Mouse (Mus musculus): ENCODE measurements at regions not wholly inside any gene's neighbourhood (a gene's known extent, or its start where the extent isn't known, plus 50 kb on each side); places are given as distances from the start of the nearest gene placed in this dataset.

- Histone ChIP-seq H3K36me3 (replicated peaks in 1 of 2; ENCODE audit: control insufficient read depth in 1 of 2, insufficient read depth in 1 of 2, low read length in 1 of 2) (no peaks in the 10 kb centered on the region), H3K4me3 (replicated peaks in 1 of 3; ENCODE audit: low read depth in 2 of 3, low read length in 2 of 3, poor library complexity in 1 of 3) (no peak overlapping the region), H3K4me1 (ENCODE audit: control insufficient read depth in 1 of 2, insufficient read depth in 2 of 2) (no peaks in the 10 kb centered on the region), H3K4me2 (ENCODE audit: insufficient read depth, low read depth, poor library complexity, severe bottlenecking) (no peak overlapping the region), H3K27ac (ENCODE audit: insufficient read depth, low read depth) (no peak overlapping the region), H3K9ac (ENCODE audit: insufficient read depth, low read depth) (no peak overlapping the region), H3K9me3 (replicated peaks; ENCODE audit: low read length) (peaks cover 7% of the 10 kb centered on the region), H3K27me3 (replicated peaks) (no peaks in the 10 kb centered on the region), H3K79me2 (replicated peaks; ENCODE audit: control insufficient read depth, extremely low read depth, insufficient read depth, poor library complexity, severe bottlenecking) (no peaks in the 10 kb centered on the region)
- no peak for DNase-seq (ENCODE audit: extremely low read depth)
- in situ Hi-C loops (cut with MboI; ENCODE audit: low pct_ligation_motif_present, low pct_unique_long_range_greater_than_20kb, low sequenced_read_pairs) (no loop called here), dilution Hi-C loops (cut with MboI; ENCODE audit: extremely low pct_ligation_motif_present, extremely low pct_unique_long_range_greater_than_20kb, low sequenced_read_pairs) (no loop called here)
- no peak for TF ChIP-seq POLR2AphosphoS2 (IDR thresholded peaks at IDR 0.05; ENCODE audit: low read depth, low read length)
- TF ChIP-seq E2F4 (IDR thresholded peaks at IDR 0.05; ENCODE audit: insufficient replicate concordance, low read depth, low read length) = no peak
- no peak for TF ChIP-seq MEF2A (IDR thresholded peaks at IDR 0.05; ENCODE audit: borderline replicate concordance, low read depth, low read length)
- no peak for TF ChIP-seq USF1 (IDR thresholded peaks at IDR 0.05; ENCODE audit: low read depth, low read length)
- no peak for TF ChIP-seq GABPA (IDR thresholded peaks at IDR 0.05; ENCODE audit: insufficient replicate concordance, low read depth, low read length)
- TF ChIP-seq EP300 (IDR thresholded peaks at IDR 0.05; ENCODE audit: low read length) = no peak
- no peak for TF ChIP-seq MAX (IDR thresholded peaks at IDR 0.05; ENCODE audit: low read length)
- no peak for TF ChIP-seq USF2 (conservative IDR thresholded peaks at IDR 0.05; ENCODE audit: low read depth, low read length)
- TF ChIP-seq IRF4 (IDR thresholded peaks at IDR 0.05; ENCODE audit: low read depth, low read length) = no peak
These were observed 887.4 kb downstream of the Slc4a3 start for GRCm38 (mm10) chr1:76433481-76433941.

GRCm38 (mm10) chr1:76450539-76451214 is 904.6 kb downstream of the Slc4a3 start:
- H3K4me2 ChIP-seq (ENCODE audit: insufficient read depth, low read depth, poor library complexity, severe bottlenecking) = no peak overlapping the region
- in situ Hi-C loops (cut with MboI; ENCODE audit: low pct_ligation_motif_present, low pct_unique_long_range_greater_than_20kb, low sequenced_read_pairs) = no loop called here

More at GRCm38 (mm10) chr1:76450539-76451214, 904.6 kb downstream of the Slc4a3 start:
- TF ChIP-seq BHLHE40 (IDR thresholded peaks at IDR 0.05; ENCODE audit: low read depth, low read length) (peak; percentile 30; the same call in 1 of the 2 replicates), CTCF (conservative IDR thresholded peaks at IDR 0.05 in 1 of 2, IDR thresholded peaks at IDR 0.05 in 1 of 2; ENCODE audit: low read depth in 2 of 2, low read length in 2 of 2) (no peak), JUND (conservative IDR thresholded peaks at IDR 0.05; ENCODE audit: low read depth, low read length) (no peak), TBP (conservative IDR thresholded peaks at IDR 0.05; ENCODE audit: low read depth, low read length) (no peak), ZC3H11A (IDR thresholded peaks at IDR 0.05; ENCODE audit: low read depth, low read length) (no peak), POLR2AphosphoS2 (IDR thresholded peaks at IDR 0.05; ENCODE audit: low read depth, low read length) (no peak), MYC (IDR thresholded peaks at IDR 0.05; ENCODE audit: low read depth, low read length) (no peak), USF1 (IDR thresholded peaks at IDR 0.05; ENCODE audit: low read depth, low read length) (no peak), USF2 (conservative IDR thresholded peaks at IDR 0.05; ENCODE audit: low read depth, low read length) (no peak), ELF1 (IDR thresholded peaks at IDR 0.05; ENCODE audit: low read depth, low read length) (no peak), ETS1 (conservative IDR thresholded peaks at IDR 0.05; ENCODE audit: low read depth, low read length) (peak; percentile 76)
- Histone ChIP-seq H3K27me3 (replicated peaks) (no peaks in the 10 kb centered on the region), H3K9ac (ENCODE audit: insufficient read depth, low read depth) (no peak overlapping the region), H3K4me1 (ENCODE audit: control insufficient read depth in 1 of 2, insufficient read depth in 2 of 2) (peaks cover 0 to 55% of the 10 kb centered on the region in 2 experiments; a peak in 2 of 4 replicates), H3K36me3 (replicated peaks in 1 of 2; ENCODE audit: control insufficient read depth in 1 of 2, insufficient read depth in 1 of 2, low read length in 1 of 2) (no peaks in the 10 kb centered on the region), H3K4me3 (replicated peaks in 1 of 3; ENCODE audit: low read depth in 2 of 3, low read length in 2 of 3, poor library complexity in 1 of 3) (no peak overlapping the region), H3K79me2 (replicated peaks; ENCODE audit: control insufficient read depth, extremely low read depth, insufficient read depth, poor library complexity, severe bottlenecking) (no peaks in the 10 kb centered on the region), H3K9me3 (replicated peaks; ENCODE audit: low read length) (no peaks in the 10 kb centered on the region), H3K27ac (ENCODE audit: insufficient read depth, low read depth) (no peak overlapping the region)
- DNase-seq (ENCODE audit: extremely low read depth) = peak; percentile 86
- dilution Hi-C loops (cut with MboI; ENCODE audit: extremely low pct_ligation_motif_present, extremely low pct_unique_long_range_greater_than_20kb, low sequenced_read_pairs) = no loop called here

All from CH12.LX (cell line).